Mouse (Mus musculus): ENCODE measurements around the gene Snupn.

GRCm38 (mm10) chr9:56961591-56961990 lies 10.9 kb downstream of the Snupn start:
- TF ChIP-seq CTCF (conservative IDR thresholded peaks at IDR 0.05; ENCODE audit: low read length) (peak; percentile 18), POU5F1 (IDR thresholded peaks at IDR 0.05; ENCODE audit: borderline replicate concordance, low read length) (no peak), NANOG (IDR thresholded peaks at IDR 0.05; ENCODE audit: borderline replicate concordance, low read length) (no peak)
